Mouse (Mus musculus) neural tube, embryonic 11.5 days (tissue): ENCODE measurements around the gene Myom3. TPM values are rescaled to one million over a fixed set of nuclear protein-coding genes. Genes with fewer than 3 reads are reported as not detected.
A peak's percentile ranks its signal among the peaks of the same experiment; 100 is the strongest.

Source experiments
- ATAC-seq: fragments of 200-750 bp; cut with Nextera tagmentation; 2 replicates; pipeline ENCODE4 v1.8.0; 2017; ENCODE audit warnings: moderate number of reproducible peaks, mild to moderate bottlenecking, moderate TSS enrichment, moderate library complexity; ENCODE audit not compliant: insufficient read depth, low FRiP score, low TSS enrichment
- DNase-seq: peaks from one replicate; pipeline ENCODE4 v3.0.0-alpha.2; 2015; ENCODE audit warnings: low spot score
- H3K27ac ChIP-seq: fragments of 300-500 bp; sonication (generic); 2 replicates; pipeline ENCODE4 v1.5.1; 2014; ENCODE audit warnings: low read depth, mild to moderate bottlenecking, low read length
- H3K27me3 ChIP-seq: fragments of 300-500 bp; sonication (generic); 2 replicates; pipeline ENCODE4 v1.6.1; 2014; ENCODE audit warnings: mild to moderate bottlenecking, low read length, mixed read lengths; ENCODE audit not compliant: control insufficient read depth, insufficient read depth
- H3K36me3 ChIP-seq: fragments of 300-500 bp; sonication (generic); 2 replicates; pipeline ENCODE4 v1.6.1; 2014; ENCODE audit warnings: mild to moderate bottlenecking, low read length, moderate library complexity, mixed read lengths; ENCODE audit not compliant: control insufficient read depth, insufficient read depth
- H3K4me1 ChIP-seq: fragments of 300-500 bp; sonication (generic); 2 replicates; pipeline ENCODE4 v1.6.1; 2014; ENCODE audit warnings: low read length, mixed read lengths; ENCODE audit not compliant: control insufficient read depth, insufficient read depth
- H3K4me2 ChIP-seq: fragments of 300-500 bp; sonication (generic); 2 replicates; pipeline ENCODE4 v1.6.1; 2014; ENCODE audit warnings: low read depth, mild to moderate bottlenecking, moderate library complexity
- H3K4me3 ChIP-seq: fragments of 300-500 bp; sonication (generic); 2 replicates; pipeline ENCODE4 v1.5.1; 2014; ENCODE audit warnings: low read depth, low read length
- H3K9ac ChIP-seq: fragments of 300-500 bp; sonication (generic); 2 replicates; pipeline ENCODE4 v1.6.1; 2014; ENCODE audit warnings: mild to moderate bottlenecking, low read length
- H3K9me3 ChIP-seq: fragments of 300-500 bp; sonication (generic); 2 replicates; pipeline ENCODE4 v1.6.1; 2016; ENCODE audit warnings: low read length; ENCODE audit not compliant: control insufficient read depth
- WGBS: fragments of 180-500 bp; shearing (Covaris S2); extraction: QIAGEN DNeasy Blood & Tissue Kit; methylation state at CpG from one replicate; pipeline ENCODE4 v1.1.7; 2014; 5-methylcytosine and 5-hydroxymethylcytosine counted together
- polyA plus RNA-seq: library from polyadenylated mRNA; unstranded; fragments of >200 nt; fragmentation: Nextera tagmentation; extraction: Ambion mirVana; gene quantifications from 2 replicates; pipeline ENCODE4 v1.2.1, GENCODE M21; 2014

Myom3 gene
- polyA plus RNA-seq, 1 experiment from 2014 or later = 0.62 TPM

DNA sequence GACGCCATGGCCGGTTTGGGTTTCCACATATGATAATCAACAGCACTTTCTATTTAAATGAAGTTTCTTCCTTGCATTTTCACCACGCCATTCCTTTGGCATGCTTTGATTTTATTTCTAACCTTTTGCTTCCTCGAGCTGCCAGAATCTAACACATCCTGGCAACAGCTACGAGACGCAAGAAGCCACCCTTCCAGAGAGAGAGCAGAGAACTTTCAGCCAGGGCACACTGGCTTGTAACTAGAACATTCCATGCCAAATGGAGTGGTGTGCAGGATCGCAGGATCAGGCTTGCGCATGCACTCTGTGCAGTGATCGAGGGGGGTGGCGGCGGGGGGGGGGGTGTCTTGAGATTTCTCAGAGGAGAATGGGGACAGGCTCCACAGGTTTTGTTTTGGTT lies 72.6 kb downstream of the Myom3 start:
- no peak for ATAC-seq
- Histone ChIP-seq H3K4me3 (no peak overlapping the region), H3K27ac (no peak overlapping the region), H3K4me2 (no peak overlapping the region), H3K36me3 (no peaks in the 10 kb centered on the region), H3K4me1 (no peaks in the 10 kb centered on the region), H3K9me3 (no peaks in the 10 kb centered on the region), H3K9ac (no peak overlapping the region), H3K27me3 (no peaks in the 10 kb centered on the region)
- 89% methylated on average over 11 of the region's 11 CpGs for WGBS
- no peak for DNase-seq

DNA sequence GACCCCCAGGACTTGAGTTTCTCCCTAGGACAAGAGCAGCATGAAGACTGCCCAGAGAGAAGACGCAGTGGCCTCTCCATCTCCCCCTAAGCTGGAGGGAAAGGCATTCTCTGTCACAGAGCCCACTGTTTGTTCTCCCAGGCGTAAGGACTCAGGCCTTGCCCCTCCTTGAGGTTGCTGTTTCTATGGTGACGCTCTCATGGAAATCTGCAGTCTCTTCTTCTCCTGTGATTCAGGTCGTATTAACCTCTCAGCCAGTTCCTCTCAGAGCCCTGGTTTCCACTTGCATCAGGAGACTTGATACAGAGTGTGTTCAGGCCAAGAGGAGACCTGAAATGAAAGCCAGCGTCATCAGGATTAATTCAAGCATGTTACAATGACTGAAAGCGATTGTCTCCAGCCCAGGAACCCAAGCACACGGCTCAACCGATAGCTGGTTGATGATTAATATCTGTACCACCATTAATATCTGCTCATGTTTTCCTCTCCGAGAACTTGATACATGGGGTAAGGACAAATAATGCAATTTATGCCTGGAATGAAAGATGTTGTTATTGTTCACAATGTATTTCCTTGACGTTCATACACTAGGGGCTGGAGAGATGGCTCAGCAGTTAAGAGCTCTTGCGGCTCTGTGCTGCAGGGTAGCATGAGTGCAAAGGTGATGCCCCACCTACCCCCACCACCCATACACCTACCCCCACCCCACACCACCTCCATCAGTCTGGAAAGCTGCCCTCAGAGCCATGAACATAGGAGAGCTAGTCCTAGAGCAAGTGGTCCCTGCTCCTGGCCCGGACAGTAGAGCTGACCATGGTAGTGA lies 74.0 kb downstream of the Myom3 start:
- Histone ChIP-seq H3K4me2 (no peak overlapping the region), H3K36me3 (no peaks in the 10 kb centered on the region), H3K27ac (no peak overlapping the region), H3K4me1 (no peaks in the 10 kb centered on the region), H3K4me3 (no peak overlapping the region), H3K9ac (no peak overlapping the region), H3K9me3 (no peaks in the 10 kb centered on the region), H3K27me3 (no peaks in the 10 kb centered on the region)
- WGBS = 57% methylated on average over 12 of the region's 12 CpGs
- ATAC-seq (no peak), DNase-seq (peak; percentile 32)

DNA sequence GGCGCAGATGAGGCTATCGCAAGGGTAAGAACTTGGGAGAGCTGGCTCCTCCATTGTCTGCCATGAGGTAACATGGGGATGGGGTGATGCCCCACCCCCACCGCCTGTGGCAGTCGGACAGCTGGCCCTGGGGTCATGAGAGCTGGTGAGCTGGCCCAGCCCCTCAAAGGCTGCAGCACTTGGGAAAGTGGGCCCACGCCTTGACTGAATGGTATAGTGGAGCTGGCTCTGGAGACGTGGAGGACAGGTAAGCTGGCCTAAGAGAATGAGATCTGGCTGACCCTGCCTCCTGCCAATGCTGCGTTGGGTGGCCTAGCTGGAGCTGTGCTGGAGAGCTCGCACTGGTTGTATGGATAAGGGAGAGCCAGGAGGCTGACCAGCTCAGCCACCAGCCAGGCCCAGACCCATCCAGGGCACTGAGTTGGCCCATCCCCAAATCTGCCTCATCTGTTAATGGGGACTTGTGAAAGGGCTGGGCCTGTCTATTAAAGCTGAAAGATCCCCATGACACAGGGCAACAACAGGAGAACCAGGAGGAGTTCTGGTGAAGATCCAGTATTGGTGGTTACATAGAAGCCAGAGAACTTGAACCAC lies 74.7 kb downstream of the Myom3 start:
- H3K9me3 ChIP-seq = no peaks in the 10 kb centered on the region
- no peak overlapping the region for H3K9ac ChIP-seq
- no peak overlapping the region for H3K27ac ChIP-seq
- H3K36me3 ChIP-seq = no peaks in the 10 kb centered on the region
- 74% methylated on average over 8 of the region's 8 CpGs for WGBS
- H3K4me3 ChIP-seq = no peak overlapping the region
- no peaks in the 10 kb centered on the region for H3K4me1 ChIP-seq
- no peak for ATAC-seq
- no peak overlapping the region for H3K4me2 ChIP-seq
- H3K27me3 ChIP-seq = no peaks in the 10 kb centered on the region
- DNase-seq = no peak

DNA sequence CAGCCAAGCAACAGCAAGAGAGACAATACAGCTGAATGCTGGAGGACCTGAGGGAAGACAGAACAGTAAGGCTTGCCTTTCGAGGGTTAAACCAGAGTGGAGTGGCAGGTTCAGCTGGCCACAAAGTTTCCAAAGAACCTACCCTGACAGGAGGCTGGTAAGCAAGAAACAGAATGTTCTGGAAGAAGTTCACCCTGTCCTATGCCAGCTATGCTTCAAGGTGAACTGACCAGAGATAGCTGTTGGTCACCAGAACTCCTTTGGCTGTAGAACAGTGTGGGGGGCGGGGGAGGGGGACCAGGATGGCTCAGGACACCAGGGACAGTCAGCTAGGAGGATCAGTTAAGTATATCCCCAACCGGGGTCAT lies 79.4 kb downstream of the Myom3 start:
- H3K27ac ChIP-seq = no peak overlapping the region
- ATAC-seq = no peak
- H3K4me2 ChIP-seq = no peak overlapping the region
- H3K9me3 ChIP-seq = no peaks in the 10 kb centered on the region
- H3K9ac ChIP-seq = no peak overlapping the region
- DNase-seq = no peak
- WGBS = 78% methylated on average over 3 of the region's 3 CpGs
- no peaks in the 10 kb centered on the region for H3K4me1 ChIP-seq
- H3K27me3 ChIP-seq = no peaks in the 10 kb centered on the region
- no peak overlapping the region for H3K4me3 ChIP-seq
- H3K36me3 ChIP-seq = no peaks in the 10 kb centered on the region

DNA sequence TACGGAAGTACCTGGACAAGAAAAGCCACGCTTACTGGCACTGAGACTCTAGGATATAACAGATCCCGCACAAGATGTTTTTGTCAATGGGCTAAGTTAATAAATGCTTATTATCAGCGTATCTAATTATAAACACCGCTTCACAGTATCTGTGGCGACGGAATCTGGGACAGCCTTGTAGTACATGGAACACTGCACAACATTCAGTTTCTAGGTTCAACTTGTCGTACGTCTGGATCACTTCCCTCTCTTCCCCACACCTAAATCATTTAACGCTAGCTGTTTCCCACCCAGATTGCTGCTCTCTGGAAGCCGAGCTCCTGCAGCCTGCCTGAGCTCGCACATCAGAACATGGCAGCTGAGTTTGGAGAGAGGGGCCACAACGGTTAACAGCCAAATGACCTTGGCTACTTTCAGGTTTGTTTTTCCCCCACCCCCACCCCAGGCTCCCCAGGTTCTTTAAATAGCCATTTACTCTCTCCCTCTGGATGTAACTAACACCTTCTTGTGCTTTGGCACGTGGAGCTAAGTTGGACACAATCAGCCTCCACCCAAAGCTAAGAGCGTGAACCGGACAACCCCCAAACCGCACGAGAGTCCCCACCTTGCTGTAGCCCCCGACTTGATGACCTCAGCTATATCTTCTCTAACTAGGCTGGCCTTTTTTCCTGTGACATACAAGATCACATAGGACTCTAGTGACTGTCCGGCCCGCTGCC lies 79.9 kb downstream of the Myom3 start:
- Histone ChIP-seq H3K4me2 (no peak overlapping the region), H3K36me3 (no peaks in the 10 kb centered on the region), H3K9ac (no peak overlapping the region), H3K9me3 (no peaks in the 10 kb centered on the region), H3K27me3 (no peaks in the 10 kb centered on the region), H3K4me1 (no peaks in the 10 kb centered on the region), H3K4me3 (no peak overlapping the region), H3K27ac (no peak overlapping the region)
- no peak for ATAC-seq
- WGBS = 88% methylated on average over 21 of the region's 21 CpGs
- DNase-seq = no peak

DNA sequence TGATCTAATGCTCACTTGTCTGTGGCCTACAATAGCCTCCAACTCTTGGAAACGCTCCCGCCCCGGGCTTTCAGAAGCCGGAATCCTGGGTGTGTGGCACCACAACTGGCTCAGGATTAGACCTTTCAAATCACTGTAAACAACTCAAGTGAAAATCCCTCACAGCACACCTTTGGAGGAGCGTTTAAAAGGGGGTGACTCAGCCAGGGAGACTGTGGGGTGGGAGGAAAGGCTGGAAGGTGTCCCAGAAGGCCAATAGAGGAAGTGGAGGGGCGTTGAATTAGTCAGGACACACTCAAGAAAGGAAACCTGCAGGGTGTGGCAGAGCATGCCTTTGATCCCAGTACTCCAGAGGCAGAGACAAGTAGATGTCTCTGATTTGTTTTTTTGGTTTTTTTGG lies 84.9 kb downstream of the Myom3 start:
- DNase-seq = no peak
- no peak overlapping the region for H3K4me3 ChIP-seq
- no peaks in the 10 kb centered on the region for H3K36me3 ChIP-seq
- 88% methylated on average over 6 of the region's 6 CpGs for WGBS
- no peaks in the 10 kb centered on the region for H3K27me3 ChIP-seq
- H3K9ac ChIP-seq = no peak overlapping the region
- H3K4me1 ChIP-seq = no peaks in the 10 kb centered on the region
- H3K9me3 ChIP-seq = no peaks in the 10 kb centered on the region
- H3K27ac ChIP-seq = no peak overlapping the region
- no peak overlapping the region for H3K4me2 ChIP-seq
- ATAC-seq = no peak

DNA sequence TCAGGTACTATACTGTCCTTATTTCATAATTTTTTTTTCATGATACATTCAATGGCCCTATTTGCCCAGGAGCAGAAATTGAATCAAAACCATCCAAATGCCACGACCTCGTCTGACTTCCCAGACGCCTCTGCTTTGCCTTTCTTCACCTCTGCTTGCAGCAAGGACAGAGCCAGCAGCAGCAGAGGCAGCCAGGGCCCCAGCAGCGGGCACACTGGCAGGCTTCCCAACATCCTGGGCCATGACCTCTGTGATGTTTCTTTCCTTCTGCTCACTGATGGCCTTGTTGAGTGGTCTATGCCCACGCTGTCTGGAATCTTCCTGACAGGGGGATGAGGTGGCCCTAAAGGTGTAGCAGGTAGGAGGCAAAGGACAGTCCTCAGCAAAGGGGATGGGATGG lies 88.1 kb downstream of the Myom3 start:
- Histone ChIP-seq H3K4me1 (0 out of 2 replicates have a peak, but pooled peaks cover 6% of the 10 kb centered on the region), H3K9me3 (no peaks in the 10 kb centered on the region), H3K27me3 (no peaks in the 10 kb centered on the region), H3K9ac (no peak overlapping the region), H3K27ac (no peak overlapping the region), H3K36me3 (no peaks in the 10 kb centered on the region), H3K4me2 (no peak overlapping the region), H3K4me3 (no peak overlapping the region)
- DNase-seq (no peak), ATAC-seq (no peak)
- WGBS = 75% methylated on average over 5 of the region's 5 CpGs

DNA sequence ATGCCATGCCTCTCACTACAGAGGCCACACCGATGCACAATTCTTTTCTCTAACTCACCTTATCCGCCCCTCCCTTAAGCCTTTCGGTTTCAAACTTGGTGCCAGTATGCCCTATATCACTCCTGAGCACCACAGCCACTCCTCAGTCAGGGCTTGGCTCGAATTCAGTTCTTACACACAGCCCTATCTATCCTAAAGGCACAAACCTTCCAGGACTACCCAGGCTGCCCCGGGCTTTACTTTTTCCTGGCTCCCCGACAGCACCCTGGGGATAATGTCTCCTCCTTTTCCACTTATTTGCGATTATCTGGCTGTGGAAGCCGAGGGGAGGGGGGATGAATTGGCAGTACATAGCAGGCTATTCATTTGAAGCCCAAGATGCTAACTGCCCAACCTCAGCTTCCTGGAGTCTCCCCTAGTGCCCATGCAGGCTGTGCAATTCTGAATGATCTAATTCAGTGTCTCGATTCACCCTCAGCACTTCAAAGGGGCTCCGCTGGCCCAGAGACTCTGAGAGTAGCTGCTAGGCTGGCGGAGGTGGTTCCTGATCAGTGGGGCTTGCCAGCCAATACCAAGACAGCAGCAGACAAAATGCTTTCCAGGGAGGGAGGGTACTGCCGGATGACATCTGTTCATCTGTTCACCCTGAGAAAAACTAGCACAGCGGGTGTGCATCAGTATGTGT lies 91.0 kb downstream of the Myom3 start:
- no peak overlapping the region for H3K27ac ChIP-seq
- H3K4me3 ChIP-seq = no peak overlapping the region
- no peak overlapping the region for H3K9ac ChIP-seq
- H3K27me3 ChIP-seq = no peaks in the 10 kb centered on the region
- H3K4me2 ChIP-seq = peak overlapping the region; percentile 22; the same call in 1 of the 2 replicates
- peak; percentile 50 for DNase-seq
- WGBS = 32% methylated on average over 13 of the region's 13 CpGs
- H3K9me3 ChIP-seq = no peaks in the 10 kb centered on the region
- H3K36me3 ChIP-seq = no peaks in the 10 kb centered on the region
- 0 out of 2 replicates have a peak, but pooled peaks cover 9% of the 10 kb centered on the region for H3K4me1 ChIP-seq
- no peak for ATAC-seq
